Mouse (Mus musculus) heart, adult 2 months (tissue): ENCODE measurements at regions not wholly inside any gene's neighbourhood (a gene's known extent, or its start where the extent isn't known, plus 50 kb on each side); places are given as distances from the start of the nearest gene placed in this dataset.

Source experiments
- CTCF ChIP-seq: fragments of 200-600 bp; IDR thresholded peaks from 2 replicates; pipeline ENCODE4 v1.8.1; 2022; ENCODE audit warnings: antibody characterized with exemption, mild to moderate bottlenecking, moderate library complexity
- EP300 ChIP-seq: fragments of 200-500 bp; IDR thresholded peaks from 2 replicates; pipeline ENCODE4 v1.6.1; 2011; ENCODE audit warnings: low read depth, low read length, control low read depth; ENCODE audit not compliant: insufficient read depth
- POLR2A ChIP-seq: fragments of 200-500 bp; IDR thresholded peaks from 2 replicates; pipeline ENCODE4 v1.6.1; 2011; ENCODE audit warnings: mild to moderate bottlenecking, low read depth, low read length, control low read depth; ENCODE audit not compliant: insufficient read depth

DNA sequence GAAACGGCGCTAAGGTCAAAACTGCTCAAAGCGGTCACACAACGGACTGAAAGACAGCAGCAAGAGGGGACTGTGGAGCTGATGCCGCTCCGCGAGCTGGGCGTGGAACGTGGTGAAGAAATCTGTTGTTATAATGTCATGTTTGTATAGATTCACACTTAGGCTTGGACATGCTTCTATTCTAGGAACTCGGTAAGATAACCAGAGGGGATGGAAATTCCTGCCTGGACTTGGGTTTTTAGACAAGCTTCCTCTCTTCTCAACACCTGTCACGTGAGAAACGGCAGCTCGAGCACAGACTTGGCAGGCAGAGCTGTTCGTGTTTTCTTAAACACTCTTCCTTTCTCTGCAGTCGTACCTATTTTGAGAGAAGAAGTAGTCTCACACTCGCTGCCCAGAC lies 307.5 kb downstream of the Ndfip2 start:
- TF ChIP-seq CTCF = no peak
- no peak for TF ChIP-seq EP300
- TF ChIP-seq POLR2A = no peak
